Mouse (Mus musculus) liver, postnatal 0 days (tissue): ENCODE results near the gene Fbxw2. TPM values are rescaled to one million over a fixed set of nuclear protein-coding genes. Genes with fewer than 3 reads are reported as not detected.
"Not testable (repeated sequence)": the region's sequence is repeated elsewhere in the genome, so short reads cannot be mapped to it uniquely, and the experiment has no call there.

Experiments used
- ATAC-seq: fragments of 200-750 bp; cut with Nextera tagmentation; 2 replicates; pipeline ENCODE4 v1.8.0; 2017; ENCODE audit warnings: mild to moderate bottlenecking, moderate library complexity
- DNase-seq: peaks from one replicate; pipeline ENCODE4 v3.0.0-alpha.2; 2016
- H3K27ac ChIP-seq: fragments of 300-500 bp; sonication (generic); 2 replicates; pipeline ENCODE4 v1.5.1; 2014; ENCODE audit warnings: antibody characterized with exemption, moderate library complexity, mild to moderate bottlenecking, low read depth
- H3K27me3 ChIP-seq: fragments of 300-500 bp; sonication (generic); 2 replicates; pipeline ENCODE4 v1.6.1; 2014; ENCODE audit warnings: low read length, control low read depth, mixed read lengths; ENCODE audit not compliant: insufficient read depth
- H3K36me3 ChIP-seq: fragments of 300-500 bp; sonication (generic); replicated peaks from 2 replicates; pipeline ENCODE4 v1.6.1; 2014; ENCODE audit warnings: mild to moderate bottlenecking, control low read depth, low read length, moderate library complexity, mixed read lengths; ENCODE audit not compliant: insufficient read depth
- H3K4me1 ChIP-seq: fragments of 300-500 bp; sonication (generic); 2 replicates; pipeline ENCODE4 v1.6.1; 2014; ENCODE audit warnings: antibody characterized with exemption, mild to moderate bottlenecking, control low read depth; ENCODE audit not compliant: insufficient read depth
- H3K4me2 ChIP-seq: fragments of 300-500 bp; sonication (generic); 2 replicates; pipeline ENCODE4 v1.6.1; 2014; ENCODE audit warnings: low read depth, mild to moderate bottlenecking, low read length, moderate library complexity, mixed read lengths
- H3K4me3 ChIP-seq: fragments of 300-500 bp; sonication (generic); 2 replicates; pipeline ENCODE4 v1.5.1; 2014; ENCODE audit warnings: low read depth, low read length
- H3K9ac ChIP-seq: fragments of 300-500 bp; sonication (generic); replicated peaks from 2 replicates; pipeline ENCODE4 v1.6.1; 2014; ENCODE audit warnings: mild to moderate bottlenecking, moderate library complexity
- H3K9me3 ChIP-seq: fragments of 300-500 bp; sonication (generic); 2 replicates; pipeline ENCODE4 v1.6.1; 2016; ENCODE audit warnings: mild to moderate bottlenecking, control low read depth, low read length, mixed read lengths
- CTCF ChIP-seq: sonication (generic); IDR thresholded peaks from 2 replicates; pipeline ENCODE4 v1.5.1; 2016; ENCODE audit warnings: antibody characterized with exemption, low read depth
- EP300 ChIP-seq: IDR thresholded peaks from 2 replicates; pipeline ENCODE4 v1.6.1; 2016; ENCODE audit warnings: antibody characterized with exemption, low read depth, mild to moderate bottlenecking
- WGBS: fragments of 180-500 bp; shearing (Covaris S2); extraction: QIAGEN DNeasy Blood & Tissue Kit; methylation state at CpG from one replicate; pipeline ENCODE4 v1.1.7; 2014; ENCODE audit not compliant: insufficient replicate concordance; 5-methylcytosine and 5-hydroxymethylcytosine counted together
- polyA plus RNA-seq: library from polyadenylated mRNA; unstranded; fragments of >200 nt; fragmentation: Nextera tagmentation; extraction: Ambion mirVana; gene quantifications from 2 replicates; pipeline ENCODE4 v1.2.1, GENCODE M21; 2015

Gene Fbxw2
- polyA plus RNA-seq, 1 experiment from 2014 or later = 38.3 TPM

DNA sequence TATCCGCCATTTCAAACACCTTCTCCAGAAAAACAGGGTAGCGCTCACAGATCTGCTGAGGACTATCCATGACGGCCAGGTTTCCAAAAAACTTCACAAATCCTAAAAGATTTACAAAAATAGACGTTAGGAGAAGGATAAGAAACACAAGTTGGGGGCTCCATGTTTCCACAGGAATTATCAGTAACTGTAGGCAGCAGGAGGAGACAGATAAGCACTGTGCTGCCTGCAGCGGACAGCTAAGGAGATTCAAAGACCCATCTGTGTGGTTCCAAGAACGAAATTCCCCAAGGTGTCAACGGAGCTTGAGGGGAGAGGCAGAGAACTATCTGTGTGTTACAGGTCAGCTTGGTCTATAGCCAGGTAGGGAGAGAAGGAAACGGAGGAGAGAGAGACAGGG lies 31.6 kb upstream of the Fbxw2 start:
- ATAC-seq = 0 out of 2 replicates have a peak, but pooled peaks have one; percentile 15
- H3K27ac ChIP-seq = no peak overlapping the region
- no peaks in the 10 kb centered on the region for H3K4me1 ChIP-seq
- 65% methylated on average over 8 of the region's 8 CpGs for WGBS
- DNase-seq = no peak
- H3K9me3 ChIP-seq = no peaks in the 10 kb centered on the region
- H3K36me3 ChIP-seq = peaks cover 86% of the 10 kb centered on the region
- no peak overlapping the region for H3K4me2 ChIP-seq
- no peak overlapping the region for H3K9ac ChIP-seq
- H3K27me3 ChIP-seq = no peaks in the 10 kb centered on the region
- no peak overlapping the region for H3K4me3 ChIP-seq
- TF ChIP-seq EP300 (0 out of 2 replicates have a peak, but pooled peaks have one; percentile 31), CTCF (no peak)

DNA sequence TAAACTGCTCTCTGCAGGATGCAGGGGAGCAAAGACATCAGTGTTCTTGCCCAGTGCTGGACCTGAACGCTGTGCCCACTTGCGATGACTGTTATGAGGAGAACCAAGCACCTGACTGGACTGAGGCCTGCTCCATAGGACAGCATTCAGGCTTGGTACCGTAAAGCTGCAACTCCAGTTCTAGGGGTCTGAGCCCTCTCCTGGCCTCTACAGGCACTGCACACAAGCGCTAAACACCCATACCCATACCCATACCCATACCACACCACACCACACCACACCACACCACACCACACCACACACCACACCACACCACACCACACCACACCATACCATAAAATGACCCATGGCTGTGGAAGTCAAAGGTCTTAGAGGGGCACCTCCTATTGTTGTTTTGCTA lies 29.2 kb upstream of the Fbxw2 start:
- no peak overlapping the region for H3K9ac ChIP-seq
- no peaks in the 10 kb centered on the region for H3K4me1 ChIP-seq
- DNase-seq (peak; percentile 26), ATAC-seq (peak; percentile 35; the same call in 1 of the 2 replicates)
- H3K36me3 ChIP-seq = peaks cover 89% of the 10 kb centered on the region
- H3K4me3 ChIP-seq = no peak overlapping the region
- no peaks in the 10 kb centered on the region for H3K9me3 ChIP-seq
- WGBS = 94% methylated on average over 4 of the region's 4 CpGs
- H3K27me3 ChIP-seq = no peaks in the 10 kb centered on the region
- no peak for TF ChIP-seq EP300
- peak; percentile 56 for TF ChIP-seq CTCF
- no peak overlapping the region for H3K4me2 ChIP-seq
- no peak overlapping the region for H3K27ac ChIP-seq

DNA sequence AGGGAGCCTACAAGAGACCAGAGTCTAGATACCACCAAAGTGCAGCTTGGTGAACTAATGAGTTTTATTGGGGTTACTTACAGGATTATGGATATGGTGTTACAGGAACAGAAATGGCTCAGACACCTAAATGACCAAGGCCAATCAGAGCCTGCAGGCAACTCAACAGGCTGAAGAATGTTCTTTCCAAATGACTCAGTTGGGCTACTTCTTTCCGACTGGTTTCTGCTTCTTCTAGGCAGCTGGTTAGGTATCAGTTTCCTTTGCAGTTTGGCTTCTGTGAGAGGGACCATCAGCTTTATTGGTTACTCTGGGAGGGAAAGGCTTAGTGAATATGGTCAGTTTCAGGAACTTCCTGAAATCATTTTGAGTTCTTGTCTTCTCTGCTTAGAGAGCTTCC lies 21.6 kb upstream of the Fbxw2 start:
- no peak for ATAC-seq
- Histone ChIP-seq H3K27ac (no peak overlapping the region), H3K4me1 (no peaks in the 10 kb centered on the region), H3K27me3 (no peaks in the 10 kb centered on the region), H3K36me3 (peaks cover 14% of the 10 kb centered on the region), H3K4me3 (no peak overlapping the region), H3K4me2 (no peak overlapping the region), H3K9me3 (no peaks in the 10 kb centered on the region), H3K9ac (no peak overlapping the region)
- TF ChIP-seq EP300 (no peak), CTCF (no peak)
- 74% methylated on average over 1 of the region's 1 CpGs for WGBS
- no peak for DNase-seq

DNA sequence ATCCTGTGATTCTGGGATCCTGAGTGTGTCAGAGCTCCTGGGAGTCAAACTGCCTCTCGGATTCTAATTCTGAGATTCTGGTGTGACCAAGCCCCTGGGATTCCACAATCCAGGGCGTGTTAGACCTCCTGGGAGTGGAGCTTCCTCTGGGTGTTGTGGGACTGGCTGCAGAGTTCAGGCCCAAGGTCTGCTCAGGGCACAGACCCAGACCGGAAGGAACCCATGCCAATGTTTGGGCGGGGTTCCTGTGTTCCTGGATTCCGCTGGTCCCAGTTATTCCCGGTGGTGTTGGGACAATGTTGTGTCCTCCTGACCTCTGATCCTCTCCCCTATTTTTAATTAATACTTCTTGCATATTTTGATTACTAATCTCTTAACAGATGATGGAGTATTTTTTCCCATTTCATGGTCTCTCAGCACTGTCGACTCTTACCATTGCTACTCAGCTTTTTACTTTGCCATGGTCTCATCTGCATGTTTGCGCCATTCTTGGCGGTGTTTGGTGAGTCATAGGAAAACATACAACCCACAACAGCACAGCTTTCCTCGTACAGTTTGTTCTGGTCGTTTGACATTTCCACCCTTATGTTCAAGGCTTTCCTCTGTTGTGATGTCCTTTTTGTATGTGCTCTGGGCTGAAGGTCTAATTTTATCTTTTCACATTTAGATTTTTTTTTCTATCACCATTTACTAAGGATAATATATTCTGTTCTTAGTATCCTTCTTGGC lies 17.3 kb upstream of the Fbxw2 start:
- ATAC-seq = no peak
- 63% methylated on average over 11 of the region's 11 CpGs for WGBS
- Histone ChIP-seq H3K4me3 (no peak overlapping the region), H3K4me1 (no peaks in the 10 kb centered on the region), H3K9me3 (no peaks in the 10 kb centered on the region), H3K36me3 (no peaks in the 10 kb centered on the region), H3K27me3 (0 out of 2 replicates have a peak, but pooled peaks cover under 1% of the 10 kb centered on the region), H3K9ac (no peak overlapping the region), H3K4me2 (no peak overlapping the region), H3K27ac (no peak overlapping the region)
- TF ChIP-seq CTCF (no peak), EP300 (0 out of 2 replicates have a peak, but pooled peaks have one; percentile 21)
- no peak for DNase-seq

GRCm38 (mm10) chr2:34841706-34842105 lies 15.6 kb upstream of the Fbxw2 start:
- TF ChIP-seq EP300 = no peak
- no peak for TF ChIP-seq CTCF
- Histone ChIP-seq H3K9me3 (no peaks in the 10 kb centered on the region), H3K4me1 (no peaks in the 10 kb centered on the region), H3K27me3 (0 out of 2 replicates have a peak, but pooled peaks cover 3% of the 10 kb centered on the region), H3K9ac (no peak overlapping the region), H3K4me3 (no peak overlapping the region), H3K36me3 (no peaks in the 10 kb centered on the region), H3K4me2 (no peak overlapping the region), H3K27ac (no peak overlapping the region)
- no peak for DNase-seq
- no peak for ATAC-seq
- 85% methylated on average over 8 of the region's 8 CpGs for WGBS

DNA sequence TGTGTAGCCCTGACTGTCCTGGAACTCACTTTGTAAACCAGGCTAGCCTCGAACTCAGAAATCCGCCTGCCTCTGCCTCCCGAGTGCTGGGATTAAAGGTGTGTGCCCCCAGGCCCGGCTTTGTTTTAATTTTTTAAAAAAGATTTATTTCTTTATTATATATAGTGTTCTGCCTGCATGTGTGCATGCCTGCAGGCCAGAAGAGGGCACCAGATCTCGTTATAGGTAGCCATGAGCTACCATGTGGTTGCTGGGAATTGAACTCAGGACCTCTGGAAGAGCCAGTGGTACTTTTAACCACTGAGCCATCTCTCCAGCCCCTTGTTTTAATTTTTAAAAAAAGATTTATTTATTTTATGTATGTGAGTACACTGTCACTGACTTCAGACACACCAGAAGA lies 14.0 kb upstream of the Fbxw2 start:
- not testable (repeated sequence) for H3K4me3 ChIP-seq, H3K9ac ChIP-seq, H3K27me3 ChIP-seq, DNase-seq, H3K9me3 ChIP-seq, H3K36me3 ChIP-seq, H3K4me2 ChIP-seq, H3K27ac ChIP-seq, H3K4me1 ChIP-seq, ATAC-seq
- 72% methylated on average over 5 of the region's 5 CpGs for WGBS
- peak; percentile 40 for TF ChIP-seq CTCF
